Mouse (Mus musculus) small intestine, adult 2 months (tissue): ENCODE data around the gene Evx2. TPM values are rescaled to one million over a fixed set of nuclear protein-coding genes. Genes with fewer than 3 reads are reported as not detected.

Experiments used
- H3K27ac ChIP-seq: fragments of 200-500 bp; 2 replicates; pipeline ENCODE4 v1.5.1; 2012; ENCODE audit warnings: low read depth, low read length, control low read depth, inconsistent platforms; ENCODE audit not compliant: insufficient read depth
- H3K27me3 ChIP-seq: fragments of 200-500 bp; 2 replicates; pipeline ENCODE4 v1.6.1; 2012; ENCODE audit warnings: mild to moderate bottlenecking, moderate library complexity, low read length, inconsistent platforms; ENCODE audit not compliant: control insufficient read depth, insufficient read depth
- H3K36me3 ChIP-seq: fragments of 200-500 bp; 2 replicates; pipeline ENCODE4 v1.6.1; 2012; ENCODE audit warnings: mild to moderate bottlenecking, low read length, control low read depth, inconsistent platforms; ENCODE audit not compliant: control insufficient read depth, insufficient read depth
- H3K4me1 ChIP-seq: fragments of 200-500 bp; 2 replicates; pipeline ENCODE4 v1.6.1; 2012; ENCODE audit warnings: low read length, inconsistent platforms, mixed read lengths; ENCODE audit not compliant: control insufficient read depth, insufficient read depth, insufficient read length
- H3K4me3 ChIP-seq: fragments of 200-500 bp; 2 replicates; pipeline ENCODE4 v1.5.1; 2012; ENCODE audit warnings: low read depth, mild to moderate bottlenecking, control low read depth, inconsistent platforms, low read length, moderate library complexity
- CTCF ChIP-seq: fragments of 200-500 bp; IDR thresholded peaks from 2 replicates; pipeline ENCODE4 v1.5.1; 2012; ENCODE audit warnings: low read depth, mild to moderate bottlenecking, control low read depth, inconsistent platforms, low read length, moderate library complexity, mixed read lengths; ENCODE audit not compliant: insufficient replicate concordance, insufficient read length; ENCODE audit errors: extremely low read depth
- POLR2A ChIP-seq: fragments of 200-500 bp; IDR thresholded peaks from 2 replicates; pipeline ENCODE4 v1.6.1; 2012; ENCODE audit warnings: low read depth, mild to moderate bottlenecking, control low read depth, inconsistent platforms, low read length, moderate library complexity
- WGBS: fragments of 180-500 bp; shearing (Covaris S2); methylation state at CpG from one replicate; pipeline ENCODE4 v1.1.7; 2018; 5-methylcytosine and 5-hydroxymethylcytosine counted together
- polyA plus RNA-seq: library from polyadenylated mRNA; depleted of rRNA; stranded (reverse); fragments of >200 nt; gene quantifications from 2 replicates; pipeline ENCODE4 v1.2.3, GENCODE M21; 2012

Gene Evx2
- polyA plus RNA-seq, 1 experiment = not detected

DNA sequence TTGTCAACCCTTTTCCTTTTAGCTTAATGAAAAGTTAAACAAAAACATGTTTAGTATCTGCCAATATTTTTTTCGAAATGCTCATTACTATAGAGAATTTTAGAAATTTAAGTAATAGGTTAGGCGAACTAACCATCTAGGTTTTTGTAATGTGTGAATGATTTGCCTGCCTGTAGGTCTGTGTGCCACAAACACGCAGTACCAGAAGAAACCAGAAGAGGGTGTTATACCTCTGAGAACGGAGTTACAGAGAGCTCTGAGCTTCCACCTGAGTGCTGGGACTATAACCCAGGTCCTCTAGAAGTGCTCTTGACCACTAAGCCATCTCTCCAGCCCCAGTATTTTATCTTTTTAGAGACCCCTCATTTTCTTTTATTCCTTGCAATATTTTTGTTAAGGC lies 23.9 kb downstream of the Evx2 start:
- TF ChIP-seq CTCF (no peak), POLR2A (no peak)
- Histone ChIP-seq H3K4me3 (no peak overlapping the region), H3K27ac (no peak overlapping the region), H3K27me3 (0 out of 2 replicates have a peak, but pooled peaks cover 2% of the 10 kb centered on the region), H3K4me1 (no peaks in the 10 kb centered on the region), H3K36me3 (no peaks in the 10 kb centered on the region)
- WGBS = 69% methylated on average over 4 of the region's 4 CpGs

DNA sequence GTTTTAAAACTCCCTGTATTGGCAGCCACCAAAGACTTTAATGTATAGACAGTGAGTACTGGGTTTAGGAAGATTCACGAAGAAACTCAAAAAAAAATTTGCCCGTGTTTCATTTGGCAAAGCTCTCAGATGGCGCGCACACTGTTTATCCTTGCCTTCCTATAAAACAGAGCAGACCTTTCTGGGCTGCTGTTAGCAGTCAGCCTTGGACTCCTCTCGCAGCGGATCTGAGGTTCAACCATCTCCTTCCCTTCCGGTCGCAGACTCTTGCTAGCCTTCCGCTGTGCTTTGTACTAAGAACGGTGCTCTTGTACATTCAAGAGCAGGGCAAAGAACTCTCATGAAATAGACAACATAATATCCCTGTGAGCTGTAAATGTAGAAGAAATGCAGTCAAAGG lies 39.0 kb downstream of the Evx2 start:
- H3K36me3 ChIP-seq = no peaks in the 10 kb centered on the region
- WGBS = 87% methylated on average over 10 of the region's 10 CpGs
- H3K27ac ChIP-seq = no peak overlapping the region
- no peaks in the 10 kb centered on the region for H3K4me1 ChIP-seq
- H3K4me3 ChIP-seq = no peak overlapping the region
- H3K27me3 ChIP-seq = no peaks in the 10 kb centered on the region
- TF ChIP-seq POLR2A (no peak), CTCF (no peak)

DNA sequence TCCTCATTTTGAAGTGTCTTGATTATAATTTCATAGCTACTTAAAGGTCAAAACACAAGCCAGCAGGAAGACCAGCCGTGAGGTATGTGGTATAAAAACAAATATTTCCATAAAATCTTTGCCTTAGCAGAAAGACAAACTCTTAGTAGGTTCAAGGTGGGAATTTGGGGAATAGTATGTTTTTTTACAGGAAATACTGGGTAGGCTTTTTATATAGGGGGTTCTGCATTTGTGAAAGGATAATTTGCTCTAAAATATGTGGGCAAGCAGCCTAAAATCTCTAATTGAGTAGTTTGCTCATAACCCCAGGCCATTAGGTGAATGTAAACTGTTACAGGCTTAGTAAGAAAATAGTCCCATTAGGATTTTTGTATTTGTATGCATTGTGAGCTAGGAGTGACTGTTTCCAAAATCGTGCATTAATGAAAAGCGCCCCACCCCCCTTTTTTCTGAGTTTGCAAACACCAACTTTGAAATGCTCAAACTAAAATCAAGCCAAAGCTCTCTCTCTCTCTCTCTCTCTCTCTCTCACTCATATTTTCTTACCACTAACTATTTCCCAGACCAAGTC lies 39.6 kb downstream of the Evx2 start:
- H3K27me3 ChIP-seq = no peaks in the 10 kb centered on the region
- no peak overlapping the region for H3K4me3 ChIP-seq
- TF ChIP-seq POLR2A (no peak), CTCF (no peak)
- WGBS = 83% methylated on average over 3 of the region's 3 CpGs
- H3K4me1 ChIP-seq = no peaks in the 10 kb centered on the region
- no peak overlapping the region for H3K27ac ChIP-seq
- H3K36me3 ChIP-seq = no peaks in the 10 kb centered on the region

DNA sequence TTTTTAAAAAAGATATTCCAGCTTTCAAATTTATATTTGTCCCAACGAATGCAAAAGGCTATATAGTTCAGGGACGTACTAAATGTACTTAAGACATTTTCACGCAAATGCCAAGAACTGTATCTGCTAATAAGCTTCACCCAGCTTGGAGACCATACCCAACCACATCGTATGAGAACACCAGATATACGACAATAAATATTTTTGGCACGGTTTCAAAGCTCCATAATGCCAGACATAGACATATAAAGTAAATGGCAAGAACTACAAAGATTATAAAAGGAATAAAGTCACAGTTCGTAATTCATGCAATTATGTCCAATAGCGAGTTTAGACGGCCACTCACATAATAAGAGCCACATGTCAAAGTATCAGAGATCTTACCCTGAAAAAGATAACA lies 41.7 kb downstream of the Evx2 start:
- H3K4me1 ChIP-seq = no peaks in the 10 kb centered on the region
- H3K27ac ChIP-seq = no peak overlapping the region
- TF ChIP-seq POLR2A (no peak), CTCF (no peak)
- H3K36me3 ChIP-seq = no peaks in the 10 kb centered on the region
- H3K27me3 ChIP-seq = no peaks in the 10 kb centered on the region
- H3K4me3 ChIP-seq = no peak overlapping the region
- WGBS = 76% methylated on average over 9 of the region's 9 CpGs

DNA sequence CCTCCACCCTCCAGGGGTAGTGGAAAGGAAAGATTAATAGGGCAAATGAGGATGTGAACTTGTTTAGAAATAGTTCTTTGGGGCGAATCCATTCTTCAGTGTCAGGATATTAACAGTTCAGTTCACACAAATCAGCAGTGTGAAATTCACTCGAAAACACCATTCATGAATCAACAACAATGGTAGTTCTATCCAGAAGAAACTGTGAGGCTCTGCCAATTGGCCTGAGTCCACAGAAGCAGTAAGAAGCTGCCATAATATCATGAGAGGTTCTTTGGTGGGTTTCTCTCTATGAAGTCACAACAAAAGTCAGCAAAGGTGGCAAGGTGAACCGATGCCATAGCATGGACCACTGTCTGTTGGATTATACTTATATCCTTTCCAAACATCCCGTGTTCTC lies 48.0 kb downstream of the Evx2 start:
- Histone ChIP-seq H3K27me3 (no peaks in the 10 kb centered on the region), H3K4me1 (no peaks in the 10 kb centered on the region), H3K27ac (no peak overlapping the region), H3K36me3 (no peaks in the 10 kb centered on the region), H3K4me3 (no peak overlapping the region)
- WGBS = 89% methylated on average over 4 of the region's 4 CpGs
- TF ChIP-seq CTCF (no peak), POLR2A (no peak)

DNA sequence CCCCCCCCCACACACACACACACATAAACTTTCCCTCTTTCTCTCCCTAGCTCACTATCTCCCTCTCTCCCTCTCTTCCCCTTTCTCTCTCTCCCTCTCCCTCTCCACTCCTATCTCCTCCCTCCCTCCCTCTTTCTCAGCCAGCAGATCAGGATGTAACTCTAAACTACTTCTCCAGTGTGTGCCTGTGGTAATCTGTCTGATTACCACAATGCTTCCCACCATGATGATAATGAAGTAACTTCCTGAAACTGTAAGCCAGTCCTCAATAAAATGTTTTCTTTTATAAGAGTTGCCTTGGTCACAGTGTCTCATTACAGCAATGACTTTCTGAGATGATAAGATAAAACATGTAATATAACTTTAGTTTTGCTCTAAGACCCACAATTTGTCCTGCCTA lies 50.0 kb downstream of the Evx2 start:
- H3K4me3 ChIP-seq = no peak overlapping the region
- no peaks in the 10 kb centered on the region for H3K27me3 ChIP-seq
- H3K4me1 ChIP-seq = no peaks in the 10 kb centered on the region
- no peak overlapping the region for H3K27ac ChIP-seq
- H3K36me3 ChIP-seq = no peaks in the 10 kb centered on the region
- TF ChIP-seq POLR2A = no peak
- no peak for TF ChIP-seq CTCF

DNA sequence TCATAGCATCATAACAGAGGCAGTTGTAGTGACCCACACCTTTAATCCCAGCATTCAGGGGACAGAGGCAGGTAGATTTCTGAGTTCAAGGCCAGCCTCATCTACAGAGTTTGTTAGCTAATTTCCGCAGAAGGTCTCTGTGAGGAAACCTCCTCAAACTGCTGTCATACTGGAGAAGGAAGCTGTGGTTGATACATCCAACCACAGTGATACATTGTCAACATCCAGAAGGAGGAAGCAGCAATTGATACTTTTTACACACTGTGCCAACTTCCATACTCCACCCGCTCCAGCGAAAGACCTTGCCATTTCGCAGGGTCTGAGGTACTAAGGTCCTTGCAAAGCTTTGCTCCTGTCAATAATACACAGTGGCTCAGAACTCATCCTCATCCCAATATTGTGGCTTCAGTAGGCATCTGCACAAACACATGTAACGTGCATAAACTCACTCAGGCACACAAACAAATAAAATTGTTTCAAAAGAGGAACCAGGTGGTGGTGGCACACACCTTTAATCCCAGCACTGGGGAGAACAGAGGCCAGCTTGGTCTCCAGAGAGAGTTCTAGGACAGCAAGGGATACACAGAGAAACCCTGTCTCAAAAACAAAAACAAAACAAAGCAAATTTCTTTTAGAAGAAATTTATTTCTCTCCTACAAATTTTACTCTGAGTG lies 53.1 kb downstream of the Evx2 start:
- Histone ChIP-seq H3K27me3 (no peaks in the 10 kb centered on the region), H3K4me3 (no peak overlapping the region), H3K4me1 (no peaks in the 10 kb centered on the region), H3K36me3 (no peaks in the 10 kb centered on the region), H3K27ac (no peak overlapping the region)
- no peak for TF ChIP-seq POLR2A
- TF ChIP-seq CTCF = no peak
- 69% methylated on average over 5 of the region's 5 CpGs for WGBS
